Mouse (Mus musculus) left cerebral cortex, adult 8-10 months (tissue): ENCODE measurements around the gene Plch1. TPM values are rescaled to one million over a fixed set of nuclear protein-coding genes. Genes with fewer than 3 reads are reported as not detected.

Source experiments
- DNase-seq, 2 experiments: peaks; one replicate each; pipeline ENCODE4 v3.0.0; 2022; ENCODE audit warnings: low spot score in 2 of 2
- total RNA-seq, 4 experiments: library from RNA; stranded (reverse); gene quantifications; 2 replicates each; pipeline ENCODE4 v1.2.4; 2022

Plch1 gene
- 1 to 10 TPM; 4.5 to 6.7 (median 6.5) TPM for total RNA-seq

DNA sequence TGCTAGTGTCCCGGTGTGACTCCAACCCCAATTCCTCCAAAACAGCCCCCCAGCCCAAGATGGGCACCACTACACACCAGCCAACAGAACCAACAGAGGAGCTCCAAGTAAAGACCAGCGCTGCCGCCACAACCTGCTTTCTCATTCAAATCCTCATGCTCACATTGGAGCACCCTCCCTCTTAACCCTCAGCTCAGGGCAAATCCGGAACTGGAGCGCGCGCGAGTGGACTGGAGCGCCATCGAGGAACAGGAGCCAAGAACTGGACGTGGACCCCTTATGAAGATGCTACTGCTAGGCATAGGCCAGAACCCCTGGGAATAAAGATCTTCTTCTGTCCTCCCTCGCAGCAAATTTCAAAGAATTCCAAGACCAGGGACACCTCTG, at the start of gene Plch1:
TSS of gene Plch1 (minus strand) at position 164 of the 387 bp plus-strand sequence.
- peak in 1 of 2 experiments; percentile 10 for DNase-seq

DNA sequence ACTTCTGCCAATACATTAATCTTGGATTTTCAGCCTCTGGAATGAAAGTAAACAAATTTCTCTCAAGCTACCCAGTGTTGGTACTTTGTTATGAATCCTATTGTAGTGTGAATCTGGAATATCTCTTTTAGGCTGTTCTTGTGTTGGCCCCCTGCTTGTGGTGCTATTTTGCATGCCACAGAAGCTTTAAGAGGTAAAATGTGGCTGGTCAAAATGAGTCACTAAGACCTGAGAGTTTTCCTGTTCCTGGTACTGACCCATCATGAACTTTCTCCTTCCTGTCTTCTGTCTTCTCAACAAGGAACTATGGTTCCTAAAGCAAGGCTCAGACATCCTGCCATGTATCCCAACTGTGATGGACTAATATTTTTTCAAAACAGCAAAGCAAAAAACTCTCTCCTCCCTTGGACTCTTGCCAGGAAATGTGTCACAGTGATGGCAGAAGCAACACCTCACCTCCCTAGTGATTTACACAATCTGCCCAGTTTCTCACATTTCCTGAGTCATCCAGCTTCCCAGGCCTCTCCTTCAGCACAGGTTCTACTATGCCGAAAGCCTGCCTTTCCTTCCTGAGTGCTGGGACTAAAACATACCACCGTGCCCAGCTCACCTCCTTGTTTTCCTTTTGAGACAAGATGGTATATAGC, 42.1 kb upstream of the Plch1 start:
- DNase-seq = peak in 1 of 2 experiments; percentile 65

DNA sequence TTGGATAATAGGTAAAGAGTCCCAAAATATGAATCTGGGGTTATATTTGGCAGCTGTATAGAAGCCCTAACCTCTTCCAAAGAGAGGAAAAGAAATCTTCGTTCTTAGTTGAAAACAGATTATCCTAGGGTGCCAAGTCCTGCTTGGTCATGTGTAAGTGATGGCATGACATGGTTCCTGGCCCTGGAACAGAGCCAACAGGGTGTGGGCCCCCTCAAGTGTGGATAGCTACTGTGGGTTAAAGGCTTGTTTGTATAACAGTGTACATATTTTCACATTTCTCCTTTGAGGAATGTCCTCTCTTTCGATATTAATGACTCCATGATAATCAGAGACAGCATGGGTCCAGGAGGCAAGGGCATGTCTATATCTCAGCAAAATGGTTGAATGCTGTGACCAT, 39.7 kb upstream of the Plch1 start:
- no peak for DNase-seq

DNA sequence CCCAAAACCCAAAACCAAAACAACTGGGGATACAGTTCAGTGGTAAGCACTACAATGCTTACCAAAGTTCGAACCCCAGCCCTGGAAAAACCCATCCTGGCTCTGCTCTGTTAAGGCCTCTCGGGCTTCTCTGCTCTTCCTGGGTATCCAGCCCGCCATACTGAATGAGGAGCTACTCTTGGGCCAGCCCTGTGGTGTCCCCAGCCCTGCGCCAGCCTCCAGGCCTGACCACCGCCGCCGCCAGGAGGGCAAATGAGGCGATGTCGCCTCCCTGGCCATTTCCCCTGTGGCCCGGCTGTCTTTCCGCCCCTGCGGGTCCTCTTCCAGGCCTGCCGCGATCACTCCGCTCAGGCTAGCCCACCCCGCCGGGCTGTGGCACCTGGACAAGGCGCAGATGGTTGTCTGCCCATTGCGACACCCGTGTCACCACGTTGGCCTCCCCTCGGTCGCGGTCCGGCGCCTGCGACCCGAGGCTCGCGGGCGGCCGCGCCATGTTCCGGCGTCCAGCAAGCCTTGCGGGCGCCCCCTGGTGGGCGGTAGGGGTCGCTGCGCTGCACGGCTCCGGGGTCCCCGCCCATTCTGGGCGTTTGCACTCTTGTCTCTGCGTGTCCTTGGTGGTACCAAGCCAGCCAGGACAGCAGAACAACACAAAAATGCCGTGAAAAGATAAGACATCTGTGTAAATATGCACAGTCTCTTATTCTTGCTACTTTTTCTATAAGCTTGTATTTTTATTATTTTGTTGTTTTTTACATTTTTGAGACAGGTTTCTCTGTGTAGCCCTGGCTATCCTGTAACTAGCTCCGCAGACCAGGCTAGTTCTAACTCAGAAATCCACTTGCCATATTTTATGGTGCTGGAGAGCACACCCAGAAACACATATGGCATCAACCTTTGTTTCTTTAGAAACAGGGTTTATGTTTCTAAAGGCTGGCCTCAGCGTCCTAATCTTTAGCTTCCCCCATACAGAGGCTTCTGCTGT, 29.9 kb upstream of the Plch1 start, which contains the start of gene E130311K13Rik:
TSS of gene E130311K13Rik (minus strand) at position 595 of the 982 bp plus-strand sequence.
- DNase-seq = peak; percentile 76 to 78

DNA sequence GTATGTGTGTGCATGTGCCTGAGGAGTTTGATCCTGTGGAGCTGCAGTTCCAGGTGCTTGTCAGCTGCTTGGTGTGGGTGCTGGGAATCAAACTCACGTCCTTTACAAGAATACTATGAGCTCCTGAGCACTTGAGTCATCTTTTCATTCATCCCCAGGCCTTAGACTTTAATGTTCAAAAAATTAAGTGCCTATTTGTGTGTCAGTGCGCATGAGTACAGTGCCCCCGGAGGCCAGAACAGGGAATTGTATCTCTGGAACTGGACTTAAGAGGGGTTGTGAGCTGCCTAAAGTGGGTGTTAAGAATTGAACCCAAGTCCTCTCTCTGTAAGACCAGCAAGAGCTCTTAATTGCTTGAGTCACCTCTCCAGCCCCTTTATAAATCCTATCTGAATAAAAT, 20.4 kb upstream of the Plch1 start:
- no peak for DNase-seq

DNA sequence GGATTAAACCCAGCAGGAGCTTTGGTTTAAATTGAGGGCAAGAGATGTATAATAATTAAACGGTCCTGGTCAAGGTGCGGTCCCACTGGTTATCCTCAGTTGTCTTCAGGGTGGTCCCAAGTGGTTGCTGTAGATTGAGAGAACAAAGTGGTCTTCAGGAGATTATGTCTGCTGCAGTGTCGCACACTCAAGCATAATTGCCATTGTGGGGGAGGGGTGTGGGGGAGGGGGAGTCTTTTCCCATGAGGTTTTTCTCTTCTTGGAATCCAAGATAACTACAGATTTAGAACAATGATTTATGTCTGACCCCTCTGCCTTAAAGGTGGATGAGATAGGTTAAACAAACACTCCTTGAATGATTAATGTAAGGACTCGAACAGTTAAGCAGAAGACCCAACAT, 11.0 kb upstream of the Plch1 start:
- no peak for DNase-seq

DNA sequence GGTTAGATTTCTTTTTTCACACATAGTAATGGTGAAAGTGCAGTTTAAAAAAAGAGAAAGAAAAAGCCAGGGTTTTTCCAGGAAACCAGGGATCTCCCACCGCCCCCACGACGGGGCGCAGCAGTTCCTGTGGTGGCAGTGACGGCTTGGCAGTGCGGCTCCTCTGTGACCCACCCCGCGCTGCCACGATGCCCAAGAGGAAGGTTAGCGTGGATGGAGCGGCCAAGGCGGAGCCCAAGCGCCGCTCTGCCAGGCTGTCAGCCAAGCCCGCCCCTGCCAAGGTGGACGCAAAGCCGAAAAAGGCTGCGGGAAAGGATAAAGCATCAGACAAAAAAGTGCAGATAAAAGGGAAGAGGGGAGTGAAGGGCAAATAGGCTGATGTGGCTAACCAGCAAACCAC, 6.0 kb upstream of the Plch1 start:
- no peak for DNase-seq

DNA sequence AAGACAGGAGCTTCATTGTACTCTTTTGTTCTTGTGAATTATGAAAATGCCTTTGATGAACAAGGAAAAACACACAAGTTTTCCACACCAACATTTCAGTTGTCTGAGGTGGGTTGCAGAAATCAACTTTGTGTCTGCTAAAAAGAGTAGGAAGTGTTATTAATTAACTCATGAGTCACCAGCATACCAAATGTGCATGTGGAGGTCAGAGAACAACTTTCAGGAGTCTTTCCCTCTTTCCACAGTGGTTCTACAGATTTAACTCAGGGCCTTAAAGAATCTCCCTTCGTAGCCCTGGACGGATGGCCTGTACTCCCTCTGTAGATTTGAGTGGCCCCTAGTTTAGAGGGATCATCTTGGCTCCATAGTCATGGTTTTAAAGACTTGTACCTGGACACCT, 4.9 kb upstream of the Plch1 start:
- no peak for DNase-seq

DNA sequence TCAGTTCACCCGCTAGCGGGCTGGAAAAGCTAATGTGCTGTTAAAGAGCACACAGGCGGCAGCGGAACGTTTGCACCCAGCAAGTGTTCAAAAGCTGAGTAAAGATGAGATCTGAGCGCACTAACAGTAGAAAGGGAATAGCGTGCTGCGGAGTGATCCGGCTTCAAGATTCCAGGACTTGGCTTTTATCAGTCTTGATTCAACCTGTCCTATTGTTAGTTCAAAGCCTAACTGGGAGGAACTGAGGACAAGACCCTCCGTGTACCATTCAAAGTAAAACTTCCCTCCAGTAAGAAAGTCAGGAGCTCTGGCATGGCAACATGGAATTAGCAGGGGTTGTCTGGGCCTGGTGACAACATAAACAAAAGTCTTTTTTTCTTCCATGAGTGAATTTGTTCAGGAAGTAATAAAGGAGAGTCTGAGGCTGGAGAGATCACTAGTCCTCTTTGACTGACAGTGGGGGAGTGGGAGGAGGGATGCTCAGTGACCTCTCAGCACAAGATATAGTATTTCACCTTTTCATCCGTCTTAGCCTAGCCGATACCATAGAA, 824 bp upstream of the Plch1 start:
- no peak for DNase-seq

DNA sequence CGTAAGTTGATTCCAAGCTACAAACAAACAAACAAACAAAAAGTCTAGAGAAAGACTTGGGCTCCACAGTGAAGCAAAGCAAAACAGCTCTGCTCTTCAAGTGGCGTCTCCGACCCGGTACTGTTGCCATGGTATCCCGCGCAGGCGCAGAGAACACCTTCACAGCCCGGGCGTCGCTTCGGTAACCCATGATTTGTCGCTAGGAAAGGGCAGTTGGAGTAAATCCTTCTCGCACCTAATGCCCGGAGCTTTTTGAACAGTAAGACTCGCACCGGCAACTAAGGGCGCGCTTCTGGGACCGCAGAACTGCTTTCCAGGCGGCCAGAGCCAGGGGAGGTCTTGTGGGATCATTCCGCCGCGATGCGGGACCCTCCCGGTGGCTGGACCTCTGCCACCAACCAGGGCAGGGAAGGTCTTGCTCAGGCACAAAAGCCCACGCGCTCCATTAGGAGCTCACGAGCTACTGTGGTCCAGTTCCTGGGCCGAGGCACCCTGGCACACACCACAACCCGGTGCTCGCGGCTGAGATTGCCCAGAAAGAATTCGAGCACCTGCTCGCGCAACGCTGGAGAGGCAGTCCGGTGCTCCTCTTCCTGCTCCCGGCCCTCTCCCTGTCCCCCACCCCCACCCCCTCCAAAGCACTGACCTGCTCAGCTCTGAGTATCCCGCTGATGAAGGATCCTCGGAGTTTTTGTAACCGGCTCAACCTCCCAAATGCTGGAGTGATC, 527 bp downstream of the Plch1 start:
- DNase-seq = peak; percentile 52 to 68

DNA sequence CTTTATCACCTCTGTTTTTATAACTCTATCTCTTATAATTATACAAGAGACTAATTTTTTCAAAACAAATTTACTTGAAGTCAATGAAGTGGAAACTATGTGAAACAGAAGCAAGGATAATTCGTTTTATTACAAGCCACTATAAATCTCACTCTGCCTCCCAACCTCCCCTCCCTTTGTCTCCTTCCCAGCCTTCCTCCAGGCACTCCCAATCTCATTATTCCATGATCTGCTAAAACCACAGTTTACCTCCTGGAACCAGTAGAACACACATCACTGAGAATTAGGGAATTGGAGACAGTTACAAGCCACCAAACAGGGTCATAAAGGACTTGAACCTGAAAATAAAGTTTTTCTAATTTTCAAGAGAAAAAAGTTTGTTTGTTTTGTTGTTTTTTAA, 2.1 kb downstream of the Plch1 start:
- no peak for DNase-seq

DNA sequence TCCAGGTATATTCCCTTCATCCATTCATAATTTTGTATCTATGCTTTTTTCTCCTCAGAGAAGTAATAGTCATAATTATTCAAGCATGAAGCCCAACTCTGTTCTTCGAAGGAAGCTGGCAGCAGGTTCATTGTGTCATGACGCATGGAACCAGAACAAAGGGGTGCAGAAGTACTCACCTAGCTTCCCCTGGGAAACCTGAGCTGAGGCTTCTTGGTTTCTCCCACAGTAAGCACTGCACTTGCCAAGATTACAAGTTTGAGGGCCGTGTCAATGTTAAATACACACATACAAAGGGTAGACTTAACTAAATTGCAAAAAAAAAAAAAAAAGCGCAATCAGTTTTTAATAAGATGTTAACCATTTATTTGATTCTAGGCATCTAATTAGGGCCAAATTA, 3.0 kb downstream of the Plch1 start:
- DNase-seq = no peak

DNA sequence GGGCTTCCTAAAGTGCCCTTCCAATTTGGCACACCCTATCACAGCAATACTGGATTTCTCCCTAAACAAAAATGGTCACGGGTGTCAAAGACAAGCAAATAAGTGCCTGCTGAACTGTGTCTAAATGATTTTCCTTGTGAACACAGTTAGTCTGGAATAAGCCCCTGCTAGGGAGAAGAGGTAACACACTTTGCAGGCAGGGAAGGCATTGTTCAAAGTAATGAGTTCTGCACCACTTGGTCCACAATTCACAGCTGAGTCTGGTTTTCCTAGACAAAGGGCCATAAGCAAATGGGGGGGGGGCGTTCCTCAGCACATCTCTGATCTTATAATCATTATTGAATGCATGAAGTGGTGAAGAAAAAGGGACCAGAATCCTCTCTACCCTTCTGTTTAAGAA, 3.5 kb downstream of the Plch1 start:
- DNase-seq = no peak

DNA sequence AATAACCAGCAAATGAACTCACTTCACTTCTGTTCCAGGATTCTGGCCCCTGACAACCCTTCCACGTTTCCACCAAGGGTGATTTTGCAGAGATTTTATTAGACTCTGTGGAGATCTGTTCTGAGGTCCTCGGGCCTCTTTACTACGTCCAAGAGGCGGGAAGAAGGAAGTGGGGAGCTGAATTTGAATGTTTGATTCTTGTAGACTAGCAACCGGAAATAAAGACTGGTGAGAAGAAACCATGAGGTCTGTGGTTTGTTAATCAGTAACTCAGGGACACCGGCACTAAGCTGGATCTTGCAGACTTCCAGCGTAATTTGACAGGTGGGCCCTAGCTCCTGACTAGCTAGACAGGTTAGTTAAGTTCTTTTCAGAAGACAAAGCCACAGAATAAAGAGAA, 5.6 kb downstream of the Plch1 start:
- DNase-seq = no peak

DNA sequence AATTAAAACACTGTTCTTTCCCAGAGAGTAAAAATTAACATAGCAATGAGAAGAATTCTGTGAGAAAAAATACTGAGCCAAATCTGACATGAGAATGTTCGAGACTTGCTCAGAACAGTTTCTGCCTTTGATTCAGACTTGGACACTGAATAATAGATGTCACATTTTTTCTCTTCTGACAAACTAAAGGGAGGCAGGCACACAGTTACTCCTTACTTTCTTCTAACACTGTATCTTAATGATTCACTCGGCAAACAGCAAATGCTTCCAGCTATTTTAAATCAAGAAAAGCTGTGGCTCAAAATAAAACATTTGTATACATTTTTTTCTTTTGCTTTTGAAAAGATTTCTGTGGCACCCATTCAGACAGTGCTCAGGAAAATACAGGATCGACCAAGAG, 7.1 kb downstream of the Plch1 start:
- DNase-seq = no peak

DNA sequence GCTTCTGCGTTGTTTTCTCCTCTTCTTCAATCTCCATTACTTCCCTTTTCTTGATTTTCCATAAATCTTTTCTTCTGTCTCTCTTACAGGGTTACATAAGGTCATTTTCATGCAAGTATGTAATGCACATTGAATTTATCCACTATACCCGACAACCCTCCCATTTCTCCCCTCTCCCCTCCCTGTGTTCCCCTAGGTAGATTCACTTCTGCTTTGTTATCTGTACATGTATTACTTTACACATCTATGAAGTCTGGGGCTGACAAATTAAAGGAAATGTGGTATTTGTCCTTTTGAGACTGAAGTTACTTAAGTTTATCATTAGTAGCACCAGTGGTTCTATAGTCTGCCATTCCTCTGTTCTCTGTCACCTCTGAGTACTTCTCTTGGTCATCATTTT, 18.2 kb downstream of the Plch1 start:
- DNase-seq = no peak

DNA sequence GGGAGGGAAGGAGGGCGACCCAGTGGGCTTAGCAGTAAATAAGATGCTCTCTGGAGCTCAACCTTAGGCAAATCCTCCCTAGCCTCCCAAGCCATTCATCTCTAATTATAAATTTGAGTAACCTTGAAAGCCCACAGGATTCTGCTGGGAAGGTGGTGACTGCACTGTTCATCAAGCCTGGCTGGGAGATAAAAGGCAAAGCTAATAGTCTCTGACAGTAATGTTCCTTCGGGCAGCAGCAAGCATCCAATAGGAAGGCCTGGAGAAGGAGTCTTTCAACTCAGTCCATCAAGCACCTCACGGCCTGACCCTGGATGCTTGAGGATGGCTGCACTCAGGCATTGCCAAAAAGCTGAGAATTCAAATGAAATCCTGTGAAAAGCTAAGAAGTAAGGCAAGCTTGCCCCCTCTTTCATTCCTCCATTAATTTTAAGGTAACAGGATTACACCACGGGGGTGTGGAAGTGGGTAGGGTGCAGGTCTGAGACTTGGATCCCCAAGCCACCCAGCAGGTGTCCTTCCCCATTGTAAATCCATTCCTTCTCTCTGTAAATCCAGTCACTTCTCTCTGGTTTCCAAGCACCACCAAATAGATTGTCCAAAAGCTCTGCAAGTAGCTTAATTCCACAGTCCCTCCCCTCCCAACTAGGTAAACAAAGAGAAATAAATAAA, 20.1 kb downstream of the Plch1 start:
- DNase-seq = no peak

DNA sequence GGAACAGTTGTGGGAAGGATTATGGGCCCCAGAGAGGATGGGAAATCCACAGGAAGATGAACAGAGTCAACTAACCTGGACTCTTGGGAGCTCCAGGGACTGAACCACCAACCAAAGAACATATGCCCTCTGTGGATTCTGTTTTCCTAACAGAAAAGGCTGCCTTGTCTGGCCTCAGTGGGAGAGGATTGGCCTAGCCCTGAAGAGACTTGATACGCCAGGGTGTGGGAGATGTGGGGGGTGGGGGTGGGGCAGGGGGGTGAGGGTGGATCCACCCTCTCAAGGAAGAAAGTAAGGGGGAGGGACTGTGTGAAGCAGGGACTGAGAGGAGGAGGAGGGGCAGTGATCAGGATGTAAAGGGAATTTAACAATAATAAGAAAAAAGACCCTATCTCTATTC, 26.5 kb downstream of the Plch1 start:
- DNase-seq = no peak

DNA sequence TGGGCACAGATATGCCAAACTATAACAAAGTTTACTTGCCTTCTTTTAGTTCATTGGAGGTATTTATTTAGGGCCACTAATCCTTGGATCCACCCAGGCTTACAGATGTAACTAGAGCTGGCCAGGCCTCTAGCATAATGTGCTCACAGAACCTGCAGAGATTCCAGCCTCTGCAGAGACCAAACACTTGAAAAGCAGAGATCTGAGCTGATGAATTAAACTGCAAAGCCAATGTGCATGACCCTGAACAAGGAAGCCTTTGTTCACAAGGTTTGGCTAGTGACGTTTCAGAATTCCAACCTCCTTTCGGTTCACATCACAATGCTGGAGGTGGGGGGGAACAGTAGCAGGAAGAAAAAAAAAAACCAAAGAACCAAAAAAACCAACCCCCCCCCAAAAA, 28.0 kb downstream of the Plch1 start:
- no peak for DNase-seq

DNA sequence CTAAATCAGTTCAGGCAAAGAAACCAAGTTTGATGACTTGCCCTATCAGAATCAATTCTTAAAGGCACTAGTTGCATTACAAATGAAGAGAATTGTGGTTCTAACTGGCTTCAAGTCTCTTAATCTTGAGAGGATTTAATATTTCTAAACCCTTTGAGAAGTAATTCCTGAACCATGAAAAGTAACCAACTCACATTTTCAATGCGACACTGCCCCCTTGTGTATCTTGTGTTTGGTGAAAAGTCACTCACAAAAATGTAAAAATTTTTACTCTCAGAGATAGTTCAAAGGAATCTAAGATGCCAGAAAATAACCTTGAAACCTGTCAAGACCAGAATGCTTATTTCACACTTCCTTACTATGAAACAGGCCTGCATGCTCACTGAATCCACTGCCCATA, 31.0 kb downstream of the Plch1 start:
- no peak for DNase-seq

DNA sequence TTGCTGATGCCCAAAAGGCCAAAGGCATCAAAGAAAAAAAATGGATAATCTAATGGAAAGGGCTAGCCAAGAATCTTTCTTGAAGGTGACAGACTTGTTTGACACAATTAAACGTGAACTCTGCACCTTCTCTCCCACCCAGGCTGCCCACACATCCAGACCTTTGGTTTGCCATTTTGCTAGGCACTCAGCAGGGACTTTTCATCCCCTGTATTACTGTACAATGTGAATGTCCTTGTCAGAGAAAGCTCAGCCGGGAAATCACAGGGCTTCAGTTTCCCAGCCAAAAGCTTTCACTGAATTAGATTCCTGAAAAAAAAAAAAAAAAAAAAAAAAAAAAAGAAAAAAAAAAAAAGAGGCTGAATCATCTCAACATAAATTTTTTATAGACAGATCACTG, 34.2 kb downstream of the Plch1 start:
- DNase-seq = no peak
